Mouse (Mus musculus): ENCODE results near the gene Egfr. TPM values are rescaled to one million over a fixed set of nuclear protein-coding genes. Genes with fewer than 3 reads are reported as not detected.

Egfr gene
- polyA plus RNA-seq, 1 experiment from 2014 or later: 1.7 TPM

GRCm38 (mm10) chr11:16783926-16784659 is 32.1 kb downstream of the Egfr start:
- H3K4me1 ChIP-seq (replicated peaks): peaks cover 9% of the 10 kb centered on the region; the same call in 1 of the 2 replicates
- WGBS: 91% methylated on average over 8 of the region's 8 CpGs

GRCm38 (mm10) chr11:16792638-16793585 is 40.9 kb downstream of the Egfr start:
- no peaks in the 10 kb centered on the region for H3K9me3 ChIP-seq
- no peak overlapping the region for H3K27ac ChIP-seq
- no peak overlapping the region for H3K4me3 ChIP-seq (replicated peaks)
- no peak overlapping the region for H3K4me2 ChIP-seq (replicated peaks)
- ATAC-seq: no peak
- H3K36me3 ChIP-seq: no peaks in the 10 kb centered on the region
- WGBS: 72% methylated on average over 5 of the region's 5 CpGs
- H3K27me3 ChIP-seq: no peaks in the 10 kb centered on the region
- H3K4me1 ChIP-seq (replicated peaks): no peaks in the 10 kb centered on the region
- no peak overlapping the region for H3K9ac ChIP-seq (replicated peaks)

More at GRCm38 (mm10) chr11:16783926-16784659, 32.1 kb downstream of the Egfr start:
- Histone ChIP-seq H3K27me3 (no peaks in the 10 kb centered on the region), H3K36me3 (no peaks in the 10 kb centered on the region), H3K27ac (no peak overlapping the region), H3K9ac (replicated peaks) (no peak overlapping the region), H3K4me3 (replicated peaks) (no peak overlapping the region), H3K4me2 (replicated peaks) (no peak overlapping the region), H3K9me3 (no peaks in the 10 kb centered on the region)
- no peak for ATAC-seq

- Histone ChIP-seq H3K27ac (no peak overlapping the region), H3K4me3 (replicated peaks) (no peak overlapping the region)
Observed at GRCm38 (mm10) chr11:16795012-16795411, 43.0 kb downstream of the Egfr start.

GRCm38 (mm10) chr11:16795513-16795912 is 43.5 kb downstream of the Egfr start:
- Histone ChIP-seq H3K4me3 (replicated peaks) (no peak overlapping the region), H3K27ac (no peak overlapping the region), H3K27me3 (no peaks in the 10 kb centered on the region), H3K9ac (replicated peaks) (no peak overlapping the region), H3K4me1 (replicated peaks) (no peaks in the 10 kb centered on the region), H3K9me3 (no peaks in the 10 kb centered on the region), H3K36me3 (no peaks in the 10 kb centered on the region), H3K4me2 (replicated peaks) (no peak overlapping the region)
- WGBS: 78% methylated on average over 6 of the region's 6 CpGs
- ATAC-seq: no peak

More at GRCm38 (mm10) chr11:16795012-16795411, 43.0 kb downstream of the Egfr start:
- Histone ChIP-seq H3K9me3 (no peaks in the 10 kb centered on the region), H3K27me3 (no peaks in the 10 kb centered on the region), H3K9ac (replicated peaks) (no peak overlapping the region), H3K36me3 (no peaks in the 10 kb centered on the region), H3K4me1 (replicated peaks) (no peaks in the 10 kb centered on the region), H3K4me2 (replicated peaks) (no peak overlapping the region)
- ATAC-seq: no peak

- H3K27me3 ChIP-seq: no peaks in the 10 kb centered on the region
- no peaks in the 10 kb centered on the region for H3K9me3 ChIP-seq
- no peaks in the 10 kb centered on the region for H3K36me3 ChIP-seq
- H3K4me1 ChIP-seq (replicated peaks): no peaks in the 10 kb centered on the region
- no peak overlapping the region for H3K4me3 ChIP-seq (replicated peaks)
- ATAC-seq: no peak
- 85% methylated on average over 3 of the region's 3 CpGs for WGBS
- no peak overlapping the region for H3K27ac ChIP-seq
- H3K4me2 ChIP-seq (replicated peaks): no peak overlapping the region
- no peak overlapping the region for H3K9ac ChIP-seq (replicated peaks)
Observed at GRCm38 (mm10) chr11:16797456-16797855, 45.5 kb downstream of the Egfr start.

GRCm38 (mm10) chr11:16798136-16798535 is 46.1 kb downstream of the Egfr start:
- Histone ChIP-seq H3K4me2 (replicated peaks) (no peak overlapping the region), H3K4me1 (replicated peaks) (no peaks in the 10 kb centered on the region), H3K9ac (replicated peaks) (no peak overlapping the region), H3K27me3 (no peaks in the 10 kb centered on the region), H3K27ac (no peak overlapping the region), H3K9me3 (no peaks in the 10 kb centered on the region), H3K36me3 (no peaks in the 10 kb centered on the region), H3K4me3 (replicated peaks) (no peak overlapping the region)
- ATAC-seq: no peak

- Histone ChIP-seq H3K27ac (no peak overlapping the region), H3K4me3 (replicated peaks) (no peak overlapping the region), H3K27me3 (no peaks in the 10 kb centered on the region), H3K9me3 (no peaks in the 10 kb centered on the region), H3K9ac (replicated peaks) (no peak overlapping the region), H3K4me2 (replicated peaks) (no peak overlapping the region), H3K36me3 (no peaks in the 10 kb centered on the region), H3K4me1 (replicated peaks) (no peaks in the 10 kb centered on the region)
- WGBS: 93% methylated on average over 6 of the region's 6 CpGs
- ATAC-seq: no peak
Observed at GRCm38 (mm10) chr11:16800507-16800906, 48.5 kb downstream of the Egfr start.

- 79% methylated on average over 1 of the region's 1 CpGs for WGBS
- H3K9ac ChIP-seq (replicated peaks): no peak overlapping the region
- H3K4me2 ChIP-seq (replicated peaks): no peak overlapping the region
- no peaks in the 10 kb centered on the region for H3K9me3 ChIP-seq
- no peak overlapping the region for H3K4me3 ChIP-seq (replicated peaks)
- no peaks in the 10 kb centered on the region for H3K4me1 ChIP-seq (replicated peaks)
- no peaks in the 10 kb centered on the region for H3K36me3 ChIP-seq
- no peak for ATAC-seq
- H3K27me3 ChIP-seq: no peaks in the 10 kb centered on the region
- H3K27ac ChIP-seq: no peak overlapping the region
Observed at GRCm38 (mm10) chr11:16802668-16803067, 50.7 kb downstream of the Egfr start.

- H3K9ac ChIP-seq (replicated peaks): no peak overlapping the region
- H3K4me1 ChIP-seq (replicated peaks): no peaks in the 10 kb centered on the region
- H3K9me3 ChIP-seq: no peaks in the 10 kb centered on the region
- 98% methylated on average over 2 of the region's 2 CpGs for WGBS
- H3K36me3 ChIP-seq: no peaks in the 10 kb centered on the region
- ATAC-seq: no peak
- H3K4me2 ChIP-seq (replicated peaks): no peak overlapping the region
- no peaks in the 10 kb centered on the region for H3K27me3 ChIP-seq
- H3K4me3 ChIP-seq (replicated peaks): no peak overlapping the region
- no peak overlapping the region for H3K27ac ChIP-seq
Observed at GRCm38 (mm10) chr11:16804016-16804415, 52.0 kb downstream of the Egfr start.

GRCm38 (mm10) chr11:16805886-16806285 is 53.9 kb downstream of the Egfr start:
- H3K27ac ChIP-seq: no peak overlapping the region
- no peak overlapping the region for H3K4me3 ChIP-seq (replicated peaks)
- no peaks in the 10 kb centered on the region for H3K27me3 ChIP-seq
- H3K9ac ChIP-seq (replicated peaks): no peak overlapping the region
- ATAC-seq: no peak
- H3K36me3 ChIP-seq: no peaks in the 10 kb centered on the region
- no peaks in the 10 kb centered on the region for H3K4me1 ChIP-seq (replicated peaks)
- 91% methylated on average over 4 of the region's 4 CpGs for WGBS
- H3K9me3 ChIP-seq: no peaks in the 10 kb centered on the region
- H3K4me2 ChIP-seq (replicated peaks): no peak overlapping the region

GRCm38 (mm10) chr11:16809161-16809967 is 57.4 kb downstream of the Egfr start:
- Histone ChIP-seq H3K4me2 (replicated peaks) (no peak overlapping the region), H3K36me3 (no peaks in the 10 kb centered on the region), H3K9me3 (no peaks in the 10 kb centered on the region), H3K9ac (replicated peaks) (no peak overlapping the region), H3K4me1 (replicated peaks) (no peaks in the 10 kb centered on the region), H3K27me3 (no peaks in the 10 kb centered on the region), H3K4me3 (replicated peaks) (no peak overlapping the region), H3K27ac (no peak overlapping the region)
- ATAC-seq: no peak
- 90% methylated on average over 9 of the region's 9 CpGs for WGBS

GRCm38 (mm10) chr11:16810086-16810485 is 58.1 kb downstream of the Egfr start:
- no peaks in the 10 kb centered on the region for H3K36me3 ChIP-seq
- H3K27me3 ChIP-seq: no peaks in the 10 kb centered on the region
- H3K4me1 ChIP-seq (replicated peaks): no peaks in the 10 kb centered on the region
- no peak for ATAC-seq
- H3K4me2 ChIP-seq (replicated peaks): no peak overlapping the region
- no peaks in the 10 kb centered on the region for H3K9me3 ChIP-seq
- no peak overlapping the region for H3K9ac ChIP-seq (replicated peaks)
- H3K4me3 ChIP-seq (replicated peaks): no peak overlapping the region
- 94% methylated on average over 3 of the region's 3 CpGs for WGBS
- no peak overlapping the region for H3K27ac ChIP-seq

Measured in midbrain, embryonic 13.5 days (tissue).